Mouse (Mus musculus) embryo, embryonic 10 days (tissue): ENCODE results near the gene Cep112.

Source experiments
- DNase-seq: peaks from one replicate; pipeline ENCODE4 v3.0.0-alpha.2; 2015; ENCODE audit warnings: low spot score

Gene Cep112

GRCm38 (mm10) chr11:108876633-108877205 lies 451.7 kb downstream of the Cep112 start:
- no peak for DNase-seq

DNA sequence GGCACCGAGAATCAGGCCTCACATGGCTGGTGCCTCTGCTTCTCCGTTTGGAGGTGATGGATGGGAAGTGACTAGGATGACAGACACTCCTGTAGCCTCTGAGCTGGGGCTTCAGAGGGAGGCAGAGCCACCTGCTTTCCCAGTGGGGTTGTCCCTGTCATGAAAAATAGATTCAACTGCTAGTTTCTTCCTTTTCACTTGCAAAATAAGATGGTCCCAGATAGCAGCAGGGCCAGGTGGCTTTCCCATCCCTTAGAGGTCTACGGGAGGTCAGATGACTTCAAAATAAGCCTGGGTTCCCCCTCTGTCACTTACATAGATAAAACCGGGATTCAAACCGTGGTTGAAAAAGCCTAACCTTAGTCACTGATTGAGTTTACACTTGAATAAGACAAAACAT lies 452.5 kb downstream of the Cep112 start:
- no peak for DNase-seq

DNA sequence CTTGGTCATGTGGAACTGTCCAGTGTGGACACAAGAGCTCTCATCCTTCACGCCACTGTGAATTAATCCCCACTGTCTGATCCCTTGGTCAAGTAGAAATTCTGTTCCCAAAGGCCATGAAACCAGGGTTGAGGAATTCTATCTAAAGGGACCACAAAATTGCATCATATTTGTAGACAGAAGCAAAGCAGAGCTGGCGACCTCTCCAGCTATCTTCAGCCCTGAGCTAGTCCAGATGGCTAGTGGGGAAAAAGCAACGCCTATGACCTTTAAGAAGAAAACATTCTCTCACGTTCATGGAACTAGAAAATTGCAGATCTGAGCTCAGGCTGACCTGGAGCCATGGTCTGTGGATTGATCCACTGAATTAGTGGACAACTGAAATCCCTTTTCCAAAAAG lies 455.6 kb downstream of the Cep112 start:
- DNase-seq, result no peak

- peak; percentile 52 for DNase-seq
These were observed 456.7 kb downstream of the Cep112 start for GRCm38 (mm10) chr11:108881662-108882061.

DNA sequence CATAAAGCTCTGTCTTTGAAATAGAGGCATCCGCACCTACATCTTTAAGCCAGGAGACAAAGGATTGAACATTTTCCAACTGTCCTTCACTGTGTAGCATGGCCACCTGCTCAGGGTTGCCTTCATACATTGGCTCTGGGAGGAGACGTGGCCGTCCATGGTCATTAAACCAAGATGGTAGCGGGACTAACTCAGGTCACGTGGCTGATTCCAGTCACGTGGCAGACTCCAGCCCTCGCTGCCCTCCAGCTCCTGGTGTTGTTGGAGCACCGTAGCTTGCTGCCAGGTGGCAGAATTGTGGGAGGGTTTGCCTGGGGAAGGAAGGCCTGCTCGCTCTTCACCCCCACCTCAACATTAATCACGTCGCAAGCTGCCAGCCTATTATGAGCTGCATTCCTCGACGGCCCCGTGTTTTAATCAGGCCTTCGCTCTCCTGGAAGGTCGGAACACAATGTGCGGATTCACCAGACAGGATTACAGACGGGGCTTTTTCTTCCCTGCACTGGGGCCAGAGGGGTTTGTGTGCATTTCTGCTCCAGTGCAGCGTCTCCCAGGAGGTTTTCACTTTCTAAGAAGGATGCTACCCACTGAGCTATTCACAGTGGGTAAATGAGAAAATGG lies 460.4 kb downstream of the Cep112 start:
- DNase-seq, result peak; percentile 52

GRCm38 (mm10) chr11:108886060-108886459 lies 461.1 kb downstream of the Cep112 start:
- DNase-seq, result no peak

DNA sequence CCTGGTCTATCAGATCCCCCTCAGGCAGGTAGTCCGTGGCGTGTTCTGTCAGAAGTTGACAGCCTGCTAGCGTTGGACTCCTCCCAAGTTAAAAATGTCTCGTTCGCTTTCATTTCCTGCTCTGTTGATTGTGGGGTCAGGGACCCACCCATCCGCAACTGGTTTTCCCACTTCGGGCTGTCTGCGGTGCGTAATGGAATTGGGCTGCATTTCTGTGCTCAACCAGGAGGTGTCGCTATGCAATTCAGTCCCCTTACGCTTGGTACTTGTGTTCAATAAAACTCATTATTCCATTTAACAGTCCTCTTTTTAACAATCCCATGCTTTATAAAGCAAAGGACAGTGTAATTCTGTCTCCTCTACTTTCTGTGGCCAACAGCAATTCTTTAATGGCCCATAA lies 464.1 kb downstream of the Cep112 start:
- peak; percentile 72 for DNase-seq

DNA sequence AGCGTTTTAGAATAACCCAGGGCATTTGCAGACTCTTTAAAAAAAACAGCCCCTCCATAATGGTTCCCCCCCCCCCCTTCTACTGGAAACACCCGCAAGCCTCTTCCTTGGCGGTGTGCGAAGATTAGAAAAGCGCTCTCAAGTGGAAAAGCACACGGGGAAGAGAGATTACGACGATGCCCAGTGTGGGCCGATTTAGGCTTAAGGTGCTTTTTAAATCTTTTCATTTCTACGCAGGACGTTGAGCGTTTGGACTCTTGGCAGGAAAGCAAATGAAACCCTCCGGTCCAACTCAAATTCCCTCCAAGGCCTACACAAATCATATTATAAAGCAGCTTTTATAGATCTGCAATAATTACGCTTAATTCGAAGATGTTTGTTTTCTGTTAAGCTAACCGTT lies 465.6 kb downstream of the Cep112 start:
- DNase-seq, result no peak

- DNase-seq, result peak; percentile 90
These were observed 466.3 kb downstream of the Cep112 start for GRCm38 (mm10) chr11:108891111-108891870.

- peak; percentile 21 for DNase-seq
These were observed 466.9 kb downstream of the Cep112 start for GRCm38 (mm10) chr11:108891871-108892380.

DNA sequence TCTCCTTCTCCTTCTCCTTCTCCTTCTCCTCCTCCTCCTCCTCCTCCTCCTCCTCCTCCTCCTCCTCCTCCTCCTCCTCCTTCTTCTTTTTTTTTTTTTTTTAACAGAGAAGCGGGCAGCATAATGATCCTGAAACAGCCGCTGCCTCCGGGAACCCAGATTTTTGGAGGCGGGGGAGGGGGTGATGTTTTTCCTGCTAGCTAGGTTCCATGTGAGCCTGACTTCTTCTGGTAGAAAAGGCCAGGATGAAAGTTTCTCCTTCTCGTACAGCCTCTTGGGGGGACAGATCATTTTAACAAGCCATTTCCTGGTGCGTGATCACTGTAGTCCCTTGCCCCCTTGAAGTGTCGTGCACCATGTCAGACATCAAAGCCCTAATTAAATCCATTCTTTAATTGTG lies 467.4 kb downstream of the Cep112 start:
- DNase-seq, result no peak

GRCm38 (mm10) chr11:108893232-108893790 lies 468.3 kb downstream of the Cep112 start:
- DNase-seq, result no peak

DNA sequence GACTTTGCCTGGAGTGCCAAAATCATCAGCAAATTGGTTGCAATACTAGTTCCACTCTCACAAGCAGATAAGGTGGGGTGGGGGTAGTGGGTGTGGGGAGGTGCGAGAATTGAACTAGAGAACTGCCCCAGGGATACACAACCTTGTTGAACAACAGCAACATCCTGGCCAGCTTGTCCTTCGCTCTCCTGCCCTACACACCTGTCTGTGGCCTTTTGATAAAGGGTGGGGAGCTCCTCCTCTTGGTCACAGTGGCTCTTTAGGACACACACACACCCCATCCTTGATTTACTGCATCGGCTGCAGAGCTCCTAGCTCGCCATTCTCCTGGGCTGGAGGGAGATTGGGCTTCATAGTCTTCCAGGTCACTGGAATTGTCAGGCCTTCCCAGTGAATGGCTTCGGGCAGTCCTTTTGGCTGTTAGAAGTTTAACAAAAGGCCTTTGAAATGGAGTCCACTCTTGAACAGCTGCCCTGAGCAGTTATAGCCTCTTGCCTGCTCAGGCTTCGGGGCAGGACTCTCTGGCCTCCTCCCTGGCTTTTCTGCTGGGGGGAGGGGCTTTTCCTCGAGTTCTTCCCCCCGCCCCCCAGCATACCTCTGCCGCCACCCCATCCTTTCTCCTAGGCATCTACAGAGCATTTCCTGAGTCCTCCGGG lies 469.0 kb downstream of the Cep112 start:
- DNase-seq, result peak; percentile 60

DNA sequence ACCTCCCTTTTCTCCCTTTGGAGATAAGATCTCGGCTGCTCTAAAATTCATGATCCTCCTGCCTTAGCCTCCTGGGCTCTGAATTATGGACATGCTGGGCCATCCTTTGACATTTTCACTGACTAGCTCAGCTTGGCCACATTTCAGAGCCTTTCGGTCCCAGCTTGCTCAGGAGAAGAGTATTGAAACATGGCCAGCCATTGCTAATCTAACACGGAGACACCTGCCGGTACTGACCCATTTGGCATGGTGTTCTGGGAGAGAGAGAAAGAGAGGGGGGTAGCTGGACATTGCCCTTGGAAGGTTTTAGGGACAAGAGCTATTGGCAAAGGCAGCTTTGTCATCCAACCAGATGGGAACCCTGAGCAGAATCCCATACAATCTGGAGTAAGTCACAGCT lies 472.0 kb downstream of the Cep112 start:
- no peak for DNase-seq

- no peak for DNase-seq
These were observed 473.1 kb downstream of the Cep112 start for GRCm38 (mm10) chr11:108898063-108898462.

DNA sequence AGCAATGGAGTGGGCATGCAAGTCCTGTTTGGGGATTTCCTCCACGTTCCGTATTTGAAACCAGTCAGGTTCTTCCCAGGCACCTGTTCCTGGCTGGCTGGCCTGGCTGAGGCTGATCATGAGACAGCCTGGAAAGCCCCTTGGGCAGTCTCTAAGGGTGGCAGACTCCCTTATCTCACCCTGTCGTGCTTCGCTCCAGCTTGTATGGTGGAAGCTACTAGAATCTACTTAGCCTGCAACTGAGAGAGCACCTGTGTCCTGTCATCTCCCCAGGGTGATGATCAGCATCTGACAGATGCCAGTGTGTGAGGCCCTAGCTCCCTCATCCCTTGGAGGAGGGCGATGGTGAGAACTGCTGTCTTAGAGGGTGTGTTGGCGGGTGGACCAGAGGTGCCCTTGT lies 473.5 kb downstream of the Cep112 start:
- DNase-seq, result no peak

DNA sequence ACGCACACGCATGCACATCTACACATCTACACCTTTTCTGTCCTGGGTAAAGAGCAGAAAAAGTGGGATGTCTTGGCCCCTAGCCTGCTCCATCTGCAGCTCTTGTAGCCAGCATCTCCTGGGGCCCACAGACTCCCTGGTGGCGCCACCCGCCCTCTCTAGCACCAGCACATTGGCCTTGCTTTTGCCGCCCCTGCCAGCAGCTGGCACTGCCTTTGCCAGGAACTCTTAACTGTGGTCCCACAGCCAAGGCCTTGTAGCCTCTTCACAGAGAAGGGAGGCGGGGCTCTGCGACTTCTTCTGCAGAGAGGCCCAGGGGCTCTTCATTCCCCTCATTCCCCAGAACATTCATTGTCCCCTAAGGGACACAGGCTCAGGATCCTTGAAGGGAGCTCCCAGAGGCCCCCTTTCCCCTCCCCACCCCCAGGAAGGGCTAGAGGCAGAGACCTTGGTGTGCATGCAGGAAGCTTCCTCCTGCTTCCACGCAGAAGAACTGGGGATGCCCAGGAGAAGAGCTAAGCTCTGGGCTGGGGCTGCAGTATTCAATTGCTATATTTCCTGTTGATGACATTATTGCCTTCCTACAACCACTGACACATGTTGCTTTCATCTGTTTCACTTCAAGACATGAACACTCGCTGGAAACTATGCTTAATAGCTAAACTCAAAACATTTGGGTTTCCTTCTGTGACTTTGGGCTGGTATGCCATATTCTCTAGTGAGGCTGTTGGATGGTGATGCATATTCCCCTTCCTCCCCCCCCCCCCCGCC lies 475.9 kb downstream of the Cep112 start:
- no peak for DNase-seq

GRCm38 (mm10) chr11:108901670-108902069 lies 476.7 kb downstream of the Cep112 start:
- no peak for DNase-seq

DNA sequence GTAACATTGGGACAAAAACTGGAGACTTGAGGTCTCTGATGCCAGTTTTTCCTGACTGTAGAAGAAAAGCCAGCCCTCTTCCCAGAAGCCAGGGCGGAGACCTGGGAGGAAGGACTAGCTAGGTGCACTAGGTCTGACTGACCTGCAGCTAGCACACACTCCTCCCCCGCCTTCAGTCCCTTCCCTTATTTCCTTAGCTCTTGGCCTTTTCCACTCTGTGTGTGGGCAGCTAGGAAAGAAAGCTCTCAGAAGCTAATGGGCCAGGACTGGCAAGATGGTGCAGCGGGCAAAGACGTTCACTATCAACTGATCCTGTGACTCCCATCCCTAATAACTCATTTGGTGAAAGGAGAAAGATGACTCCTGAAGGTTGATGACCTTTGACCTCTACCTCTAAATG lies 477.3 kb downstream of the Cep112 start:
- no peak for DNase-seq

- DNase-seq, result no peak
These were observed 481.7 kb downstream of the Cep112 start for GRCm38 (mm10) chr11:108906590-108907254.
